Comparison of ENCODE assay signal across 11 mouse cellular contexts in the genomic region with DNA sequence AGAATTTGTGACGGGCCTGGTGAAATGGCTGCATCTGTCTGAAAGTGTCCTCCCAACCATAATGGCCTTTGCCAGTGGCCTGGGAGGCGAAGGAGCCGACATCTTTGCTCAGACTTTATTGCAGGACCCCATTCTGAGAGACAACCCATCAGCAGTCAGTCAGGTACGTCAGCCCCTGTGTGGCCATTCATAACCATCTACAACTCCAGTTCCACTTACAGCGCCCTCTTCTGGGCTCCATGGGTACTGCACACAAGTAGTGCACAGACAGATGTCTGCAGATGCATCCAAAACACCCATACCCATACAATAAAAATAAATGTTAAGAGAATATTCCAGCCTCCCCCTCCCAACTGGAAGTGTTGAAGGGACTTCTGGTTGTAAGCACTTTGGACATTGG. TPM values are rescaled to one million over a fixed set of nuclear protein-coding genes. Genes with fewer than 3 reads are reported as not detected.
A peak's percentile ranks its signal among the peaks of the same experiment; 100 is the strongest.
DNase-seq lines count a peak whose midpoint lies in the region; TF ChIP-seq lines count a peak whose summit lies in the region.
"Had no signal": no experiment of that assay in that cellular context is flagged by ENCODE, and none has a peak within 500 bp of the region (broad histone marks: within the 10 kb centered on the region; RNA-seq: fewer than 3 reads in every experiment).

No protein-coding gene starts in this region.

- TF ChIP-seq EP300 in ES-Bruce4 (IDR thresholded peaks at IDR 0.05; ENCODE audit: insufficient read depth, low read depth, low read length), result no peak

- TF ChIP-seq CTCF in ES-Bruce4 (IDR thresholded peaks at IDR 0.05; ENCODE audit: low read depth, low read length), result peak; percentile 55
- TF ChIP-seq CTCF in testis, adult 2 months (IDR thresholded peaks at IDR 0.05; ENCODE audit: control insufficient read depth, insufficient read depth, insufficient replicate concordance, low read depth, low read length), result peak; percentile 69; the same call in 1 of the 2 replicates

- H3K27me3 ChIP-seq in ES-Bruce4 (ENCODE audit: control insufficient read depth, insufficient read depth, low read length, poor library complexity, severe bottlenecking), result no peaks in the 10 kb centered on the region
- no peaks in the 10 kb centered on the region for H3K27me3 ChIP-seq in testis, adult 2 months (ENCODE audit: control insufficient read depth, insufficient read depth, low read length)
- H3K27me3 ChIP-seq: embryonic facial prominence, embryonic 15.5 days had no signal

- no peaks in the 10 kb centered on the region for H3K4me1 ChIP-seq in ES-Bruce4 (ENCODE audit: control insufficient read depth, insufficient read depth, low read length)
- no peaks in the 10 kb centered on the region for H3K4me1 ChIP-seq in testis, adult 2 months (ENCODE audit: control insufficient read depth, insufficient read depth, low read length)
- H3K4me1 ChIP-seq: embryonic facial prominence, embryonic 15.5 days had no signal

- H3K9ac ChIP-seq in ES-Bruce4 (ENCODE audit: low read depth, poor library complexity, severe bottlenecking), result no peak overlapping the region
- H3K9ac ChIP-seq: embryonic facial prominence, embryonic 15.5 days; hindbrain, embryonic 13.5 days had no signal

- no peaks in the 10 kb centered on the region for H3K9me3 ChIP-seq in ES-Bruce4 (replicated peaks; ENCODE audit: control insufficient read depth, insufficient read depth, low read length, poor library complexity, severe bottlenecking)
- H3K9me3 ChIP-seq: embryonic facial prominence, embryonic 15.5 days; hindbrain, embryonic 13.5 days had no signal

- intact Hi-C loops in left cerebral cortex, postnatal 4 days (cut with DNase I), result no loop called here

- H3K27ac ChIP-seq in ES-Bruce4 (ENCODE audit: insufficient read depth, low read length), result no peak overlapping the region
- no peak overlapping the region for H3K27ac ChIP-seq in testis, adult 2 months (ENCODE audit: control insufficient read depth, insufficient read depth, low read depth, low read length)
- H3K27ac ChIP-seq: embryonic facial prominence, embryonic 15.5 days; hindbrain, embryonic 13.5 days had no signal

- no peak for TF ChIP-seq POLR2A in ES-Bruce4 (IDR thresholded peaks at IDR 0.05; ENCODE audit: insufficient read depth, low read length)
- TF ChIP-seq POLR2A in testis, adult 2 months (IDR thresholded peaks at IDR 0.05; ENCODE audit: control insufficient read depth, low read depth, low read length), result no peak

- H3K36me3 ChIP-seq in ES-Bruce4 (ENCODE audit: control insufficient read depth, insufficient read depth, low read length, poor library complexity, severe bottlenecking), result no peaks in the 10 kb centered on the region
- H3K36me3 ChIP-seq in testis, adult 2 months (ENCODE audit: control insufficient read depth, insufficient read depth, low read length), result no peaks in the 10 kb centered on the region
- H3K36me3 ChIP-seq: hindbrain, embryonic 13.5 days had no signal

- peak; percentile 17 for DNase-seq in left cerebral cortex, postnatal 4 days
- no peak for DNase-seq in left cerebral cortex, adult 8-10 months (ENCODE audit: low spot score in 2 of 2)
- DNase-seq in ZHBTc4 (ENCODE audit: low read depth, low spot score), result peak; percentile 79
- no peak for DNase-seq in urinary bladder, postnatal 4 days (ENCODE audit: low spot score in 2 of 2)
- DNase-seq in urinary bladder, postnatal 14 days (ENCODE audit: low spot score), result no peak
- DNase-seq: gastrocnemius, postnatal 14 days; layer of hippocampus, postnatal 36 days had no signal

- H3K4me3 ChIP-seq in ES-Bruce4 (ENCODE audit: low read depth, low read length), result no peak overlapping the region
- no peak overlapping the region for H3K4me3 ChIP-seq in testis, adult 2 months (ENCODE audit: control insufficient read depth, low read depth, low read length)
- H3K4me3 ChIP-seq: embryonic facial prominence, embryonic 15.5 days; hindbrain, embryonic 13.5 days had no signal

RNA-seq across cellular contexts. Expression of a gene that starts 23.7 kb away (rescaled TPM):
- total RNA-seq in left cerebral cortex, postnatal 4 days (2021), result 1 to 10 TPM in 1 of 2 experiments, under 1 TPM in 1; 0.74 to 1.4 TPM
- total RNA-seq in left cerebral cortex, adult 8-10 months (2022), result 1 to 10 TPM; 2.3 to 3.6 (median 3.5) TPM
- 3.0 and 3.9 TPM in 2 replicates for polyA plus RNA-seq in ES-Bruce4 (2011; ENCODE audit: insufficient read depth, insufficient read length, low read depth, missing spikeins)
- 3.3 and 3.4 TPM in 2 replicates for polyA plus RNA-seq in testis, adult 2 months (2012; rRNA removed)

RNA-seq across cellular contexts. Expression of a gene that starts 29.5 kb away (rescaled TPM):
- total RNA-seq in left cerebral cortex, postnatal 4 days (2021), result not detected
- total RNA-seq in left cerebral cortex, adult 8-10 months (2022), result not detected
- polyA plus RNA-seq in ES-Bruce4 (2011; ENCODE audit: insufficient read depth, insufficient read length, low read depth, missing spikeins), result not detected in 2 replicates
- polyA plus RNA-seq in testis, adult 2 months (2012; rRNA removed), result 0.46 TPM in 1 of 2 replicates, not detected in the other
- total RNA-seq: gastrocnemius, postnatal 14 days; layer of hippocampus, postnatal 36 days had no signal
- polyA plus RNA-seq: hindbrain, embryonic 13.5 days had no signal

Comparison
In these comparisons a context has a peak if more than half of its experiments do, and no peak if none do; other contexts are left out.
1. DNase-seq: peak in left cerebral cortex, postnatal 4 days (single experiment) and ZHBTc4 (single experiment); none in left cerebral cortex, adult 8-10 months (0 of 2), urinary bladder, postnatal 4 days (0 of 2) and urinary bladder, postnatal 14 days (single experiment).